Mouse (Mus musculus): ENCODE measurements around the gene Grik4.

The Grik4 gene

DNA sequence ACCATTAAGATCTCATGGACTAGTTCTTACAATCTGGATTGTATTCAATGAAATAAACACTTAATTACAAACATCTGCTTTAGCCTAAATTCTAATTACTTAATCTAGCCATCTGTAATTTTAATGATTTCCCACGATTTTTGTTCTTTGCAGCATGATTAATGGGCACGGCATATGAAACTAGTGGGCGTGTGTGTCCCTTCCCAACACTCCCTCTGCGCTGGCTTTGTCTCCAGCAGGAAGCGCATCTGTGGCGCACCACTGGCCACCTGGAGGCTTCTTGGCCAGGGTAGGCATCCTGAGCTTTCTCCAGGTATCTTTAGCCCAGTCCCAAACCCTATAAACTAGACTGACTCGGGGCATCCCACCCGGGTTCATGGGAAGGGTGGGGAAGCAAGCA lies 317.1 kb downstream of the Grik4 start:
- Histone ChIP-seq H3K4me3 (replicated peaks; ENCODE audit: low read length) (no peak overlapping the region), H3K36me3 (ENCODE audit: insufficient read depth, low read length) (no peaks in the 10 kb centered on the region), H3K4me1 (replicated peaks; ENCODE audit: low read depth, low read length) (peaks cover 13% of the 10 kb centered on the region), H3K9me3 (ENCODE audit: low read length) (no peaks in the 10 kb centered on the region), H3K27me3 (ENCODE audit: insufficient read depth, low read length) (peaks cover 10% of the 10 kb centered on the region)
- TF ChIP-seq CTCF (conservative IDR thresholded peaks at IDR 0.05; ENCODE audit: low read length), result no peak
- no peak for TF ChIP-seq NANOG (IDR thresholded peaks at IDR 0.05; ENCODE audit: borderline replicate concordance, low read length)
- no peak for TF ChIP-seq POU5F1 (IDR thresholded peaks at IDR 0.05; ENCODE audit: borderline replicate concordance, low read length)

DNA sequence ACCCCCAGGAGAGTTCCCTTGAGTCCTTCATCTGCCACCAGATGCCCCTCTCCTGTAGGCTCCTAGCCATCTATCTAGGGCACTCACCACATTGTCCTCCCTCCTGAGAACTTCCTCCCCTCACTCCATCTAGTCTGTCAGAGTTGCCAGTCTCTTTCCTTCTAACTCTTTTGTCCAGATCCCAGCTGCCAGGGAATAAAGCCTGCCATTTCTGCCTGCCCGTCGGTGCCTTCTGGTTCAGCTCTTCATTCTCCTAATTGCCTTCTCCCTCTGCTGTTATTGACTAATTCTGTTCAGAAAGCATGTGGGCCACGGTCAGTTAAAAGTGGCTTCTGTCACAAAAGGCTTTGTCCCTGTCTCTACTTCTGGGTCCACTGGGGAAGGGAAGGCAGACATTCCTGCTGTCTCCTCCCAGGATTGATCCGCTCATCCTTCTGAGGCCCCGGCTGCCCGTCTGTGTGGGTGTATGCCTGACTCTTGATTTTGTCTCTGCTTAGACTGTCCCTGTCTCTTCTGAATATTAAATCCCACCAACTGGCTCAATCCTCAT lies 318.0 kb downstream of the Grik4 start:
- Histone ChIP-seq H3K27me3 (ENCODE audit: insufficient read depth, low read length) (peaks cover 12% of the 10 kb centered on the region), H3K4me1 (replicated peaks; ENCODE audit: low read depth, low read length) (peaks cover 13% of the 10 kb centered on the region), H3K4me3 (replicated peaks; ENCODE audit: low read length) (no peak overlapping the region), H3K9me3 (ENCODE audit: low read length) (no peaks in the 10 kb centered on the region), H3K36me3 (ENCODE audit: insufficient read depth, low read length) (no peaks in the 10 kb centered on the region)
- TF ChIP-seq CTCF (conservative IDR thresholded peaks at IDR 0.05; ENCODE audit: low read length) (no peak), NANOG (IDR thresholded peaks at IDR 0.05; ENCODE audit: borderline replicate concordance, low read length) (no peak), POU5F1 (IDR thresholded peaks at IDR 0.05; ENCODE audit: borderline replicate concordance, low read length) (no peak)

GRCm38 (mm10) chr9:42614409-42614808 lies 329.9 kb downstream of the Grik4 start:
- H3K27me3 ChIP-seq (ENCODE audit: insufficient read depth, low read length), result peaks cover 15% of the 10 kb centered on the region
- H3K36me3 ChIP-seq (ENCODE audit: insufficient read depth, low read length), result no peaks in the 10 kb centered on the region
- no peak overlapping the region for H3K4me3 ChIP-seq (replicated peaks; ENCODE audit: low read length)
- TF ChIP-seq NANOG (IDR thresholded peaks at IDR 0.05; ENCODE audit: borderline replicate concordance, low read length) (no peak), POU5F1 (IDR thresholded peaks at IDR 0.05; ENCODE audit: borderline replicate concordance, low read length) (no peak), CTCF (conservative IDR thresholded peaks at IDR 0.05; ENCODE audit: low read length) (no peak)
- H3K9me3 ChIP-seq (ENCODE audit: low read length), result no peaks in the 10 kb centered on the region
- 0 out of 2 replicates have a peak, but pooled peaks cover 2% of the 10 kb centered on the region for H3K4me1 ChIP-seq (replicated peaks; ENCODE audit: low read depth, low read length)

DNA sequence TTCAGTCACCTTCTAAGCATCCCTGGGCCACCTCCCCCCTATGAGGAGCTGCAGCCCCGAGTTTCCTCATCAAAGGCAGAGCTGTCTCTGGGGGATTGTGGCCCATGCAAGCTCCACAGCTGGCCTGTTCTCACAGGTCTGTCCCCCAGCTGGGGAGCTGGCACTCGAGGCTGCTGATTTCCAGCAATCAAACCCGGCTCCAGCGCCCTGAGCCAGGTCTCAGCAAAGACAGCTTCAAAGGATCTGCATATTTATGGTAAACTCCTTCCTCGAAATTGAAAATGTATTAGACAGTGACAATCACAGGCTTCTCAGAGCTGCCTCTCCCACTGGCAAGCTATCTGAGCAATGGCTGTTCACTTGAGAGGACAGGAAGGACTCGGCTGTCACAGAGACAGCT lies 330.5 kb downstream of the Grik4 start:
- Histone ChIP-seq H3K9me3 (ENCODE audit: low read length) (no peaks in the 10 kb centered on the region), H3K27me3 (ENCODE audit: insufficient read depth, low read length) (peaks cover 15% of the 10 kb centered on the region), H3K4me1 (replicated peaks; ENCODE audit: low read depth, low read length) (0 out of 2 replicates have a peak, but pooled peaks cover 2% of the 10 kb centered on the region), H3K36me3 (ENCODE audit: insufficient read depth, low read length) (no peaks in the 10 kb centered on the region), H3K4me3 (replicated peaks; ENCODE audit: low read length) (no peak overlapping the region)
- TF ChIP-seq POU5F1 (IDR thresholded peaks at IDR 0.05; ENCODE audit: borderline replicate concordance, low read length) (no peak), NANOG (IDR thresholded peaks at IDR 0.05; ENCODE audit: borderline replicate concordance, low read length) (no peak), CTCF (conservative IDR thresholded peaks at IDR 0.05; ENCODE audit: low read length) (no peak)

DNA sequence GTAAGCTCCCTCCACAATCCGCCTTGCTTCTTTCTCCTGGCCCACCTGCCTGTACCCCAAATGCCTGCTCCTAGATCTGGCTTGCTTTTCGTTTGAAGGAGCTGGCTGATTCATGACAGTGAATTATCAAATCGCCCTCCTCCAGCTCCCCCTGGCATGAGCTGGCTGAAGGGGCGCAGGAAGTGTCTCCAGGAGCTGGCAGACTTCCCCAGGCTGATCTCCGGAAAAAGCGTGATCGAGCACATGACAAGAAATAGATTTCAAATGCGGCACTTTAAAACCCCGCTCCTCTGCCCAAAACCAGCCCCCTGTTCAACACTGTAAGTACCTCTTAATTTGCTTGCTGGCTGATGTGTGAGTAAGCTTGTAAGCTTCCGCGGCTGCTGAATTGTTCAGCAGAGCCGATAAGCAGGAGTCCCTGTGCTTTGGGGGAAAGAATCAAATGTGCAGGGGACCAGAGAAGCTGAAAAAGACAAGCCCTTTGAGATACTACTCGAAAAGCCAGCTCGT lies 331.8 kb downstream of the Grik4 start:
- no peak for TF ChIP-seq CTCF (conservative IDR thresholded peaks at IDR 0.05; ENCODE audit: low read length)
- no peak for TF ChIP-seq POU5F1 (IDR thresholded peaks at IDR 0.05; ENCODE audit: borderline replicate concordance, low read length)
- TF ChIP-seq NANOG (IDR thresholded peaks at IDR 0.05; ENCODE audit: borderline replicate concordance, low read length), result no peak

GRCm38 (mm10) chr9:42601445-42601844 lies 342.8 kb downstream of the Grik4 start:
- H3K4me1 ChIP-seq (replicated peaks; ENCODE audit: low read depth, low read length), result no peaks in the 10 kb centered on the region
- TF ChIP-seq NANOG (IDR thresholded peaks at IDR 0.05; ENCODE audit: borderline replicate concordance, low read length) (no peak), POU5F1 (IDR thresholded peaks at IDR 0.05; ENCODE audit: borderline replicate concordance, low read length) (no peak), CTCF (conservative IDR thresholded peaks at IDR 0.05; ENCODE audit: low read length) (no peak)
- no peaks in the 10 kb centered on the region for H3K36me3 ChIP-seq (ENCODE audit: insufficient read depth, low read length)
- H3K4me3 ChIP-seq (replicated peaks; ENCODE audit: low read length), result no peak overlapping the region
- no peaks in the 10 kb centered on the region for H3K9me3 ChIP-seq (ENCODE audit: low read length)
- H3K27me3 ChIP-seq (ENCODE audit: insufficient read depth, low read length), result peaks cover 4% of the 10 kb centered on the region; the same call in 1 of the 2 replicates

More for the DNA sequence above, 331.8 kb downstream of the Grik4 start:
- peaks cover 15% of the 10 kb centered on the region for H3K27me3 ChIP-seq (ENCODE audit: insufficient read depth, low read length)
- H3K36me3 ChIP-seq (ENCODE audit: insufficient read depth, low read length), result no peaks in the 10 kb centered on the region
- H3K4me3 ChIP-seq (replicated peaks; ENCODE audit: low read length), result no peak overlapping the region
- H3K9me3 ChIP-seq (ENCODE audit: low read length), result no peaks in the 10 kb centered on the region
- H3K4me1 ChIP-seq (replicated peaks; ENCODE audit: low read depth, low read length), result 0 out of 2 replicates have a peak, but pooled peaks cover 2% of the 10 kb centered on the region

DNA sequence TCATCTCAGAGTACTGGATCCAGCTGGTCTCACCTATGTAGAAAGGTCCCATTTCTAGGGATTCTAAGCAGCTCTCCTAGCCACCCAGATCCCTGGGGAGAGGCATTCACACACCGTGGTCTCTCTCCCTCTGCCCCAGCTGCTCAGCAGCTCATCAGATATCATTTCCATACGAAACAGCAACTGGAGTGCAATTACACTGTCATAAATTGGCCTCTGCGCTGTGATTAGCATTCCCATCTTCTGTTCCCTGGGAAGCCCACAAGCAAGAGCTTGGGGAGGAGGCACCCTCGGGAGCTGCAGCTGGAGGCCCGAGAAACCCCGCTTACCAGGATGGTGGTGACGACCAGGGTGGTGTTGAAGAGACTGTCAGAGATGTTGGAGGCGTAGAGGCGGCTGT lies 346.8 kb downstream of the Grik4 start:
- Histone ChIP-seq H3K36me3 (ENCODE audit: insufficient read depth, low read length) (no peaks in the 10 kb centered on the region), H3K27me3 (ENCODE audit: insufficient read depth, low read length) (no peaks in the 10 kb centered on the region), H3K4me1 (replicated peaks; ENCODE audit: low read depth, low read length) (no peaks in the 10 kb centered on the region), H3K4me3 (replicated peaks; ENCODE audit: low read length) (no peak overlapping the region), H3K9me3 (ENCODE audit: low read length) (no peaks in the 10 kb centered on the region)
- TF ChIP-seq POU5F1 (IDR thresholded peaks at IDR 0.05; ENCODE audit: borderline replicate concordance, low read length) (no peak), NANOG (IDR thresholded peaks at IDR 0.05; ENCODE audit: borderline replicate concordance, low read length) (no peak), CTCF (conservative IDR thresholded peaks at IDR 0.05; ENCODE audit: low read length) (no peak)

DNA sequence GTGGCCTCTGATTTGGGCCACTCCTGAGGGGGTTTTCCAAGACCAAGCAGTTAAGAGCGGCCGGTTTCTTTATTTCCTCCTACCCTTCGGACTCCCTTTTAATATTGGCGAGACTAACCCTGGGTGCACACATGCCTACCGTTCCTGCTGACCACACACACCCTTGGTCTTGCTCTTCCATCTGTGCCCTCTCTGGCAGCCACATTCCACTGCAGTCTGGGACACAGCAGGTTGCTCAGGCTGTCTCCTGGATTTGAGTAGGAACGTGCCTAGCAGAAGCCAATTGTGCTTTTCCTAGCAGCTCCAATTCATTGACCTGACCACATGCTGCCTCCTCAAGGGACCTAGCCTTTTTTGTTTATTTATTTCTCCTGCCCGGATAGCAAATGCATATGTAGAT lies 365.8 kb downstream of the Grik4 start:
- TF ChIP-seq POU5F1 (IDR thresholded peaks at IDR 0.05; ENCODE audit: borderline replicate concordance, low read length) (no peak), NANOG (IDR thresholded peaks at IDR 0.05; ENCODE audit: borderline replicate concordance, low read length) (no peak), CTCF (conservative IDR thresholded peaks at IDR 0.05; ENCODE audit: low read length) (no peak)
- Histone ChIP-seq H3K4me3 (replicated peaks; ENCODE audit: low read length) (no peak overlapping the region), H3K9me3 (ENCODE audit: low read length) (no peaks in the 10 kb centered on the region), H3K4me1 (replicated peaks; ENCODE audit: low read depth, low read length) (peaks cover 2% of the 10 kb centered on the region), H3K27me3 (ENCODE audit: insufficient read depth, low read length) (peaks cover 10% of the 10 kb centered on the region; the same call in 1 of the 2 replicates), H3K36me3 (ENCODE audit: insufficient read depth, low read length) (no peaks in the 10 kb centered on the region)

Measured in E14TG2a.4 (cell line).